Mouse (Mus musculus) kidney, adult 2 months (tissue): ENCODE measurements around the gene Ofd1.

ENCODE experiments used
- CTCF ChIP-seq: fragments of 200-500 bp; conservative IDR thresholded peaks from 2 replicates; pipeline ENCODE4 v1.5.1; 2011; ENCODE audit warnings: low read depth, mild to moderate bottlenecking, control low read depth, low read length, moderate library complexity, mixed read lengths; ENCODE audit not compliant: insufficient read depth, insufficient read length
- POLR2A ChIP-seq: fragments of 200-500 bp; IDR thresholded peaks from one replicate; pipeline ENCODE4 v1.6.1; 2011; ENCODE audit warnings: low read depth, low read length, control low read depth

- TF ChIP-seq POLR2A (no peak), CTCF (no peak)
These were observed 5.7 kb downstream of the Ofd1 start for GRCm38 (mm10) chrX:166434812-166435211.
